Mouse (Mus musculus) lung, postnatal 0 days (tissue): ENCODE measurements around the gene Guca1a. TPM values are rescaled to one million over a fixed set of nuclear protein-coding genes. Genes with fewer than 3 reads are reported as not detected.
"Not testable (repeated sequence)": the region's sequence is repeated elsewhere in the genome, so short reads cannot be mapped to it uniquely, and the experiment has no call there.

ENCODE experiments used
- ATAC-seq: fragments of 200-750 bp; cut with Nextera tagmentation; 2 replicates; pipeline ENCODE4 v1.8.0; 2017; ENCODE audit warnings: moderate library complexity
- DNase-seq: peaks from one replicate; pipeline ENCODE4 v3.0.0-alpha.2; 2016; ENCODE audit warnings: low spot score
- H3K27ac ChIP-seq: fragments of 300-500 bp; sonication (generic); 2 replicates; pipeline ENCODE4 v1.5.1; 2014; ENCODE audit warnings: antibody characterized with exemption, mild to moderate bottlenecking, low read length, mixed read lengths
- H3K27me3 ChIP-seq: fragments of 300-500 bp; sonication (generic); replicated peaks from 2 replicates; pipeline ENCODE4 v1.6.1; 2014; ENCODE audit warnings: low read length, mixed read lengths; ENCODE audit not compliant: insufficient read depth
- H3K36me3 ChIP-seq: fragments of 300-500 bp; sonication (generic); 2 replicates; pipeline ENCODE4 v1.6.1; 2014; ENCODE audit warnings: low read length, mixed read lengths; ENCODE audit not compliant: insufficient read depth
- H3K4me1 ChIP-seq: fragments of 300-500 bp; sonication (generic); 2 replicates; pipeline ENCODE4 v1.6.1; 2014; ENCODE audit warnings: antibody characterized with exemption, low read depth, low read length, mixed read lengths; ENCODE audit not compliant: insufficient read depth
- H3K4me2 ChIP-seq: fragments of 300-500 bp; sonication (generic); replicated peaks from 2 replicates; pipeline ENCODE4 v1.6.1; 2014; ENCODE audit warnings: low read depth, mild to moderate bottlenecking, low read length, moderate library complexity, mixed read lengths
- H3K4me3 ChIP-seq: fragments of 300-500 bp; sonication (generic); 2 replicates; pipeline ENCODE4 v1.5.1; 2014; ENCODE audit warnings: low read depth, low read length
- H3K9ac ChIP-seq: fragments of 300-500 bp; sonication (generic); replicated peaks from 2 replicates; pipeline ENCODE4 v1.6.1; 2014; ENCODE audit warnings: low read depth, mild to moderate bottlenecking
- H3K9me3 ChIP-seq: fragments of 300-500 bp; sonication (generic); 2 replicates; pipeline ENCODE4 v1.6.1; 2016; ENCODE audit warnings: low read length, mixed read lengths
- CTCF ChIP-seq: IDR thresholded peaks from 2 replicates; pipeline ENCODE4 v1.5.1; 2016; ENCODE audit warnings: antibody characterized with exemption, mild to moderate bottlenecking
- EP300 ChIP-seq: IDR thresholded peaks from 2 replicates; pipeline ENCODE4 v1.6.1; 2016; ENCODE audit warnings: antibody characterized with exemption, mild to moderate bottlenecking, control low read depth
- WGBS: fragments of 180-500 bp; shearing (Covaris S2); extraction: QIAGEN DNeasy Blood & Tissue Kit; methylation state at CpG from one replicate; pipeline ENCODE4 v1.1.7; 2014; 5-methylcytosine and 5-hydroxymethylcytosine counted together
- polyA plus RNA-seq: library from polyadenylated mRNA; unstranded; fragments of >200 nt; fragmentation: Nextera tagmentation; extraction: Ambion mirVana; gene quantifications from 2 replicates; pipeline ENCODE4 v1.2.1, GENCODE M21; 2015

Gene Guca1a
- polyA plus RNA-seq, 1 experiment from 2014 or later, result 2.0 TPM

DNA sequence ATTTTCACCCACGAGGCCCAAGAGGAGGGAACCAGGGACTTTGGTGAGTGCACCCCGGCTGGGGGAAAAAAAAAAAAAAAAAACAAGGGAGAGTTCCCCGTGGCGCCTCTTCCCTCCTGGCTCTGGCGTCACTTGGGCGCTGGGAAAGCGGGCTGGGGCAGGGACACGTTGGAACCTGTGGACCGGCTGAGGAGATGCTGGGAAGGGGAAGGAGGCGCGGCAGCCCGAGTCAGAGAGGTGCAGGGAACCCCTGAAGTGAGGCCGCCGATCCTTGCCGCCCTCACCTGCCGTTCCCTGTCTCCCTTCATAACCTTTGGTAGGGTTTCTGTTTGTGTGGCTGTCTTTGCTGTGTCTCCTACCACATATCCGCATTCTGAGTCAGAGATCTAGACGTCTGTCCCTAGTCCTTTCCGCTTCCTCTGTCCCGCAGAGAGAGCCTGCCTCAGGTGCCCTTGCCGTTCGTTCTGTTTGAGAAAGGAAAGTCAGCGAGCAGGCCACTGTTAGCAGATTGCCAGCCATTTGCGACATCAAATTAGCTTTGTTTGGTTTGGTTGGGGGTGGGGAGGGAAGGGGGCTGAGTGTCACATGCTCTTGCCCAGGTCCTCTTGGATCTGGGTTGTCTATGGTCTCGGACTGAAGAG lies 36.6 kb upstream of the Guca1a start, which contains the start of gene 1700001C19Rik:
TSS of gene 1700001C19Rik (minus strand) at position 470 of the 641 bp plus-strand sequence.
- Histone ChIP-seq H3K36me3 (no peaks in the 10 kb centered on the region), H3K27me3 (no peaks in the 10 kb centered on the region), H3K4me2 (peak within 1 kb of the TSS; percentile 74), H3K9me3 (no peaks in the 10 kb centered on the region), H3K4me3 (peak within 1 kb of the TSS; percentile 56), H3K9ac (peak within 1 kb of the TSS; percentile 51), H3K4me1 (peaks cover 14% of the 10 kb centered on the region; the same call in 1 of the 2 replicates), H3K27ac (peak within 1 kb of the TSS; percentile 84)
- WGBS, result 4% methylated on average over 23 of the region's 25 CpGs
- TF ChIP-seq EP300 (no peak), CTCF (no peak)
- ATAC-seq, result peak; percentile 20
- peak; percentile 39 for DNase-seq

DNA sequence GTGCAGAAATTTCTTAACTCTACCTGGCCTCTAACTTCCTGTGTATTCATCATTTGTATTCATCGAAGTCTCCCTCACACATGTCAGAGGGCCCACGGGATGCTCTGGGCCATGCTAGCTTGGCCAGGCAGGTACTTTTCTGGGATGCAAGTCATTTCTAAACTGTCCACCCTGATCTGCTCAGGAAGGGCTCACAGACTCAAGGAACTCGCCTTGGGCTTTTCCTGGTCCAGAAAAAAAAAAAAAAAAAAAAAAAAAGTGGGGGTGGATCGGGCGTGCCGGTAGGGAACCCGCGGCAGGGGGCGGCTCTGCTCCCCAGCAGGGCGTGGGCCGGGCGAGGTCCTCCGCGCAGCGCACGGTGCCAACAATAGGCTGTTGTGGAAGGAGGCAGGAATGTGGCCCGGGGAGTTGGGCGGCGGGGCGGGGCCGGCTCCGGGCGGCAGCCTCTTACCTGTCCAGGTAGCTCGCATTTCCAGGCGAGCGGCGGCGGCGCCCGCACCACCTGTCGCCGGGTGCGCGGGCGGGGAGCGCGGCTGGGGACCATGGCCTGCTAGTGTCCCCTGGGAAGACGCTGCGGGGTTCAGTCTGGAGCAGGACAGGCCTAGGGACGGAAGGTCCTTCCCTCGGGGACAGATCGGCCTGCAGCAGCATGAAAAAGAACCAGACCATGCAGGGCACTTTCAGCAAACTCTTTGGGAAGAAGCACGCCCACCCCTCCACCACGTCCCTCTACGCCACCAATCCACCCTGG lies 35.9 kb upstream of the Guca1a start, which contains the start of gene AI661453:
TSS of gene AI661453 (plus strand) at position 460 of the 751 bp plus-strand sequence.
- Histone ChIP-seq H3K4me2 (peak within 1 kb of the TSS; percentile 74), H3K27ac (peak within 1 kb of the TSS; percentile 84), H3K4me1 (peaks cover 14% of the 10 kb centered on the region; the same call in 1 of the 2 replicates), H3K9me3 (no peaks in the 10 kb centered on the region), H3K4me3 (peak within 1 kb of the TSS; percentile 56), H3K9ac (peak within 1 kb of the TSS; percentile 51), H3K36me3 (no peaks in the 10 kb centered on the region), H3K27me3 (no peaks in the 10 kb centered on the region)
- TF ChIP-seq CTCF (peak; percentile 39), EP300 (no peak)
- WGBS, result 2% methylated on average over 42 of the region's 45 CpGs
- peak; percentile 90 for DNase-seq
- ATAC-seq, result peak; percentile 96

- TF ChIP-seq EP300 (no peak), CTCF (peak; percentile 55)
- no peaks in the 10 kb centered on the region for H3K27me3 ChIP-seq
- H3K9me3 ChIP-seq, result no peaks in the 10 kb centered on the region
- H3K4me1 ChIP-seq, result no peaks in the 10 kb centered on the region
- DNase-seq, result no peak
- no peak for ATAC-seq
- no peak overlapping the region for H3K4me3 ChIP-seq
- H3K9ac ChIP-seq, result no peak overlapping the region
- WGBS, result 68% methylated on average over 5 of the region's 5 CpGs
- H3K27ac ChIP-seq, result no peak overlapping the region
- H3K36me3 ChIP-seq, result no peaks in the 10 kb centered on the region
- no peak overlapping the region for H3K4me2 ChIP-seq
These were observed 30.4 kb upstream of the Guca1a start for GRCm38 (mm10) chr17:47430815-47431214.

GRCm38 (mm10) chr17:47428831-47429304 lies 28.5 kb upstream of the Guca1a start:
- DNase-seq, result peak; percentile 88
- no peaks in the 10 kb centered on the region for H3K4me1 ChIP-seq
- 4% methylated on average over 8 of the region's 8 CpGs for WGBS
- no peaks in the 10 kb centered on the region for H3K27me3 ChIP-seq
- H3K36me3 ChIP-seq, result no peaks in the 10 kb centered on the region
- H3K4me2 ChIP-seq, result no peak overlapping the region
- peak; percentile 93 for ATAC-seq
- no peak overlapping the region for H3K27ac ChIP-seq
- H3K9me3 ChIP-seq, result no peaks in the 10 kb centered on the region
- TF ChIP-seq EP300 (no peak), CTCF (peak; percentile 82)
- H3K9ac ChIP-seq, result no peak overlapping the region
- no peak overlapping the region for H3K4me3 ChIP-seq

- Histone ChIP-seq H3K9me3 (no peaks in the 10 kb centered on the region), H3K36me3 (no peaks in the 10 kb centered on the region), H3K4me3 (no peak overlapping the region), H3K4me1 (no peaks in the 10 kb centered on the region), H3K4me2 (no peak overlapping the region), H3K27me3 (no peaks in the 10 kb centered on the region; the same call in 1 of the 2 replicates), H3K27ac (no peak overlapping the region), H3K9ac (no peak overlapping the region)
- DNase-seq (no peak), ATAC-seq (no peak)
- no peak for TF ChIP-seq EP300
- peak; percentile 43 for TF ChIP-seq CTCF
- 84% methylated on average over 6 of the region's 6 CpGs for WGBS
These were observed 26.9 kb upstream of the Guca1a start for GRCm38 (mm10) chr17:47427316-47427715.

DNA sequence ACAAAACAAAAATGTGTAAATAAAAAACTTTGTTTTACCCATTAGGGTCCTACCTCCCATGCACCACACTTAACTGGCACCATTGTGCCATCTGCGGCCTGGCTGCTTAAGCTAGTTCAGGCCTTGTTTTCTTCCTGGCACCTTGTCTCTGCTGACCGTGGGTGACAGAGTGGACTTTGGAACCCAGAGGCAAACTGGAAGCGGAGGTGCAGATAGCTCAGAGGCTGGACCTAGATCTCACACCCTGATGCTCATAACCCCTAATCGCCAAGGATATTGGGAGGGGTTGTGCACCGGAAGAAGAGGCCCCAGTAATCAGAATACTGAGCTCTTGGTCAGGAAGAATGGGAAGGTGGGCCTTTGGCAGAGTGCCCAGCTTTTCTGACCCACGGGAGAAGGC lies 23.8 kb upstream of the Guca1a start:
- Histone ChIP-seq H3K36me3 (no peaks in the 10 kb centered on the region), H3K4me1 (no peaks in the 10 kb centered on the region), H3K9ac (no peak overlapping the region), H3K9me3 (no peaks in the 10 kb centered on the region), H3K27ac (no peak overlapping the region), H3K4me2 (no peak overlapping the region), H3K27me3 (no peaks in the 10 kb centered on the region; the same call in 1 of the 2 replicates), H3K4me3 (no peak overlapping the region)
- no peak for DNase-seq
- WGBS, result 49% methylated on average over 6 of the region's 6 CpGs
- no peak for ATAC-seq
- no peak for TF ChIP-seq EP300
- no peak for TF ChIP-seq CTCF

GRCm38 (mm10) chr17:47422616-47423015 lies 22.2 kb upstream of the Guca1a start:
- not testable (repeated sequence) for H3K36me3 ChIP-seq, H3K4me3 ChIP-seq, H3K9ac ChIP-seq, H3K4me2 ChIP-seq, DNase-seq, H3K27ac ChIP-seq, H3K27me3 ChIP-seq, H3K9me3 ChIP-seq, H3K4me1 ChIP-seq, ATAC-seq
- 92% methylated on average over 1 of the region's 1 CpGs for WGBS
